Mouse (Mus musculus) spleen, adult 2 months (tissue): ENCODE measurements around the gene Shoc2.

Experiments used
- CTCF ChIP-seq: fragments of 200-500 bp; IDR thresholded peaks from 2 replicates; pipeline ENCODE4 v1.5.1; 2011; ENCODE audit warnings: mild to moderate bottlenecking, inconsistent platforms; ENCODE audit not compliant: insufficient read depth, insufficient read length, insufficient replicate concordance; ENCODE audit errors: extremely low read depth
- POLR2A ChIP-seq: fragments of 200-500 bp; IDR thresholded peaks from 2 replicates; pipeline ENCODE4 v1.6.1; 2011; ENCODE audit warnings: low read depth, low read length, inconsistent platforms

- TF ChIP-seq POLR2A (no peak), CTCF (no peak)
Measured at GRCm38 (mm10) chr19:53957513-53957912, 13.4 kb downstream of the Shoc2 start.
